Mouse (Mus musculus) G1E-ER4 (cell line): ENCODE results near the gene Crygc. TPM values are rescaled to one million over a fixed set of nuclear protein-coding genes. Genes with fewer than 3 reads are reported as not detected.

Source experiments
- GATA1 ChIP-seq: IDR thresholded peaks from one replicate; pipeline ENCODE4 v1.8.0; 2012; ENCODE audit warnings: low read length, inconsistent platforms
- polyA plus RNA-seq: library from polyadenylated mRNA; stranded (reverse); fragments of >175 nt; gene quantifications from 2 replicates; pipeline ENCODE4 v1.2.3, GENCODE M21; 2012

Crygc gene
- polyA plus RNA-seq = not detected in 2 replicates

DNA sequence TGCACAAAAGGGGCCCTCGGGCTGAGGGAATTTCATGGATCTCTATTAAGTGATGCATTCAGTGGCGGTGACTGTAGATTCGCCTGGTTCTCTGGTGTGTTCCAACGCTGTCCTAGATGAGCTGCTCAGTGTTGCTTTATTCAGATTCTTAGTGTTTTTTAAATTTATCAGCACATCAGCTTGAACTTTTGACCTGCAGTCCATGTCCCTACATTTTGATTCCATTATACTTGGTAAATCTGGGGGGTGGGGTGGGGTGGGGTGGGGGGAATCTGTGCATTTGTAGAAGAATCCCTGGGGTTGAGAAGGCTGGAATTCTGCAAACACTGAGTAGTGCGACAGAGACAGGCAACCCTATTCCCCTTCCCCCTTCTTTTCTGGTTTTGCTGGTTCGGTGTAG, at the start of gene Crygc:
Gene Crygc (minus strand): TSS at position 101 of the 400 bp plus-strand sequence.
- no peak for TF ChIP-seq GATA1

- no peak for TF ChIP-seq GATA1
These were observed 49.3 kb upstream of the Crygc start, which contains the start of gene D630023F18Rik for GRCm38 (mm10) chr1:65122574-65123372. TSS of gene D630023F18Rik (minus strand) at chr1:65123214.

DNA sequence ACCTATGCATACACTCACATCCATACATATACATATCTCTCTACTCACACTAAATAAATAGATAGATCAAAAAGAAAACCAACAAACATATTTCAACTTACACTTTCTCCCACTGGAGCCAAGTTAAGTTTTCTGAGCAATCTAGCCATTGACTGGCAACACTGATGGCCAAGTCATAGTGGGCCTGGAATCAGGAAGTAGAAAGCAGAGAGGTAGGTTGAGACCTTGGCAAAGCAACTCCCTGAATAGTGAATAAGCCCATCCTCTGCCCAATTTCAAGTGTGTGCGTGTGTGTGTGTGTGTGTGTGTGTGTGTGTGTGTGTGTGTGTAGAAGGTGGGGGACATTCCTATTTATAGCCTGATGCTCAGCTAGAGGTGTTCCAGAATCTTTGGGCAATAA, 45.9 kb upstream of the Crygc start, which contains the start of gene Gm28845:
Gene Gm28845 (minus strand): TSS at position 121 of the 400 bp plus-strand sequence.
- TF ChIP-seq GATA1 = no peak

- TF ChIP-seq GATA1 = no peak
These were observed 44.8 kb upstream of the Crygc start for GRCm38 (mm10) chr1:65118150-65118913.

DNA sequence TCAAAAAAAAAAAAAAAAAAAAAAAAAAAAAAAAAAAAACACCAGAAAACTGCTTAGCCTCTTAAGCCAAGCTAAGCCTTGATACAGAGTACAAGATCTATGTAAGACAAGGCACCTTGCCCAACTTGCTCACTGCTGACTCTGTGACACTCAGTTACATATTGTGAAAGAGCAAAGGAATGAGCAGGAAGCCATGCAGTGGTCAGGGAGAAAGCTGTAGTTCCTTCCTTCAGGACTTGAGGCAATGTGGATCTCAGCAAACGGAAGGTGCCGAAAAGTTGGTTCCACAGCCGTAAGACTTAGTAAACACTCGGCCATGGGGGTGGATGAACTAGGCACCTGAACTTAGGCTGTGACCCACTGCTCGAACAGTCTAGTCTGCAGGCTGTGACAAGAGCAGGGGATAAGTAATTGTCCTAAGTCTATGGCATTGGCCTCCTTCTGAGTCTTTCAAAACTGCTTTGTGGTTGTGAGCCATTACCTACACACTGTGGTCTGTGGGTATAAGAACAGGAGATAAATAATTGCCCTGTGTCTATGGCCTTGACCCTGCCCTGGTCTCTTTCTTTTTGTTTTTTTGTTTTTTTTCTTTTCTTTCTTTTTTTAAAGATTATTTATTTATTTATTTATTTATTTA, 40.2 kb upstream of the Crygc start:
- TF ChIP-seq GATA1 = no peak

DNA sequence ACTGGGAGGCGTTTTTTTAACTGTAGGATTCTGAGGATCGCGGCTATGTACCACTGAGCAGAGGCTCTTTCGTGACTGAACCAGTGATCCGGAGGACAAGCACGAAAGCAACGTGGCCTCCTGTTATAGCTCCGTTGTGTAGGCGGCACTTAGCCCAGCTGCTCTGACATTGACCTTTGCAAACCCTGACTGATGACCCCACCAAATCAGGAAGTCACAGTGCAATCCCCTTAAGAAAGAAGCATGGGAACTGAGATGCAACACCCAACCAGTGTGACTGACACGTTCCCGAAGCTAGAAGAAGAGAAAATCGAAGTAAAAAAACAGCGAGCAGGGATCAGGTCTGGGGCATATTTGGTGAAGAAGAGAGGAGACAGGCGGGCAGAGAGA, 39.3 kb upstream of the Crygc start:
- TF ChIP-seq GATA1 = no peak

GRCm38 (mm10) chr1:65112031-65112806, 38.7 kb upstream of the Crygc start:
- no peak for TF ChIP-seq GATA1

DNA sequence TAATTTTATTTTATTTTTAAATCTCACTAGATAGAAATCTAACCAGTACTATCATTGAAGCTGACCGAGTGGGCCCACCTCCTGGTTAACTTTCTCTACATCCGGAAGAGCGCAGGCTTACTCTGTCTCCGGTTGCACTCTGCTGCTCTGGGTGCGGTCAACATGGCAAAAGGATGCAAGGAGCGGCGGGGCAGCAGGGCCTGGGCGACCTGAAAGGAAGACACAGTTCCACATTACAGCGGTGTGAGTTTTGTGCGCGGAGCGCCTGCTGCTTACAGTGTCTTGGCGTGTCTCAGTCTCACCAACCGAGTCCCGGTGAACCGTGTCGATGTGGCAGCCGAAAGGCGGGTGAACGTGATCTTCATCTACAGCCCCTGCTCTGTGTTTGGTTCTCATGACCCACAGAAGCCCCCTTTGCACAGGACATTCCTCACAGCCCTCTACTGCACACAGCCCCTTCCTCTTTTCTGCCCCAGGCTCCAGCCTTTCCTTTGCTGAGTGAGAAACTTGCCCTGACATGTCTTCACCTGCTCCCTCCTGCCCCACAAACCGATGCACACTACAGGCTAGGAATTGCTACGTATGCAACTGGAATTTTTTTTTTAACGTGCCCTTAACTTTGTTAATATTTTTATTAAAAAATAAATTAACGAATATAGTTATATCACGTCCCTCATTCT, 36.4 kb upstream of the Crygc start:
- TF ChIP-seq GATA1 = no peak

DNA sequence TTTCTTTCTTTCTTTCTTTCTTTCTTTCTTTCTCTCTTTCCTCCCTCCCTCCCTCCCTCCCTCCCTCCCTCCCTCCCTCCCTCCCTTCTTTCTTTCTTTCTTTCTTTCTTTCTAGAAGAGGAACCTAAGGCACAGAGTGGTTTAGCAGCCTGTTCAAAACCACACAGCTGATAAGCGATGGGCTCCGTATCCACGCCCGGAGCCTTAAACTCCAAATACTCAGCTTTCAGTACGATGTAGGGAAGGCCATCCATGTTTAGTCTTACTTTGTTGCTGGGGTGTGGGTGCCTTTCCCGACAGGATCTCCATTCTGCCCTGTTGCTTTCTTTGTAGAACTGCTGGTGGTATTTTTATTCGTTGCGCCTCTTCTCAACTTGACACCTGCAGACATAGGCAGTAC, 35.7 kb upstream of the Crygc start:
- no peak for TF ChIP-seq GATA1

DNA sequence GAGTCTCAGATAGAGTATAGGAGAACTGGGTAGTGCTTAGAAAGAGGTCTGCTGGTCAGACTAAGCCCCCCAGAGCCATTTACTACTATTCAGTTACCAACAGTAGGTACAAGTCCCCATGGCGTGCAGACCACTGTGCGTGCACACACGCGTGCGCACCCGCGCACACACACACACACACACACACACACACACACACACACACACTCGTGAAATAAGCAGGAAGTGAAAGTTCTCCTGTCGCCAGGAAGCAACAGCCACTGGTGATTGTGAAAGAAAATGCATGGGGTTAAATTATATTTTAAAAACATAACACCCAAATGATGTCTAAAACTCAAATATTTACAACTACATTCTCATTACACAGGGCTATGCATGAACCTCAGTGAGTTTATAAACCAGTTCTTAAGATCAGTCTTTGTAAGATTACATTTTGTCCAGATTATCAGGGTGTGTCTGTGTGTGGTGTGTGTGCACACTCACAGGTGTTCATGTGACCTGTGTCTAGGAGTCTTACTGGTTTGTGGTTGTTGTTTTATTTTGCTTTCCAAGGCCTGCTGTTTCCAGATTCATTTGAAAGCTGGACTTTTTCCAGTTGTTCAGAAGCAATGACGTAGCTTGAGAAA, 34.3 kb upstream of the Crygc start:
- no peak for TF ChIP-seq GATA1

GRCm38 (mm10) chr1:65103273-65103672, 29.8 kb upstream of the Crygc start, which contains the start of gene Cryga:
TSS of gene Cryga (minus strand) at chr1:65103373.
- no peak for TF ChIP-seq GATA1

DNA sequence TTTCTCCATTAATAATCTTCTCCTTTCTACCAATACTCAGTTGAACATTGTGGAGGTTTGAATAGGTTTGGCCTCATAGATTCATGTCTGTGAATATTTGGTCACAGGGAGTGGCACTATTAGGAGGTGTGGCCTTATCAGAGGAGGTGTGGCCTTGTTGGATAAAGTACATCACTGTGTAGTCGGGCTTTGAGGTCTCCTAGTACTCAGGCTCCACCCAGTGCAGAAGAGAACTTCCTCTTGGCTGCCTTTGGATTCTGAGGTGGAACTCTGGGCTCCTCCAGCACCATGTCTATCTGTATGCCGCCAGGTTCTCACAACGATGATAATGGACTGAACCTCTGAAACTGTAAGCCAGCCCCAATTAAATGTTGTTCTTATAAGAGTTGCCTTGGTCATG, 23.5 kb upstream of the Crygc start:
- no peak for TF ChIP-seq GATA1

GRCm38 (mm10) chr1:65091566-65091965, 18.1 kb upstream of the Crygc start:
- TF ChIP-seq GATA1 = no peak

DNA sequence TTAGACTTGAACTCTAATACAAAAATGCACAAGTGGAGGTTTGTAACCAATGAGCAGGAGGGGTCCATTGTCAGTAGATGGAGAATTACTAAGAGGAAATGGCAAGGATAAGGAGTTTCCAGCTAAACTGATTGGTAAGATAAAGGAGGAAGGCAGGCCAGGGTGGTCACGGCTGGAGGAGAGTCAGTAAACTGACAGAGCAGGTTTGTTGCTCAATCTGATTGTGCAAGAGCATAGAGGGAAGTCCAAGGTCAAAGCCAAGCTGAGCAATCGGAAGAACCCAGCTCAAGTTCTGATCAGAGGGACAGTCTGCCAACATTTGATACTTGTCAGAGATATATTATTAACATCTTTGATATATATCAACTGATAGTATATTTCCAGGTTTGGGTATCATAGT, 16.9 kb upstream of the Crygc start:
- no peak for TF ChIP-seq GATA1
